Mouse (Mus musculus): ENCODE data around the gene Nif3l1. TPM values are rescaled to one million over a fixed set of nuclear protein-coding genes. Genes with fewer than 3 reads are reported as not detected.

The Nif3l1 gene
- polyA plus RNA-seq (2014; fragmentation: Illumina TruSeq; extraction: RNeasy Lipid Tissue Mini Kit (QIAGEN cat#74804); ENCODE audit: low read depth, low replicate concordance), result 13.2 TPM

DNA sequence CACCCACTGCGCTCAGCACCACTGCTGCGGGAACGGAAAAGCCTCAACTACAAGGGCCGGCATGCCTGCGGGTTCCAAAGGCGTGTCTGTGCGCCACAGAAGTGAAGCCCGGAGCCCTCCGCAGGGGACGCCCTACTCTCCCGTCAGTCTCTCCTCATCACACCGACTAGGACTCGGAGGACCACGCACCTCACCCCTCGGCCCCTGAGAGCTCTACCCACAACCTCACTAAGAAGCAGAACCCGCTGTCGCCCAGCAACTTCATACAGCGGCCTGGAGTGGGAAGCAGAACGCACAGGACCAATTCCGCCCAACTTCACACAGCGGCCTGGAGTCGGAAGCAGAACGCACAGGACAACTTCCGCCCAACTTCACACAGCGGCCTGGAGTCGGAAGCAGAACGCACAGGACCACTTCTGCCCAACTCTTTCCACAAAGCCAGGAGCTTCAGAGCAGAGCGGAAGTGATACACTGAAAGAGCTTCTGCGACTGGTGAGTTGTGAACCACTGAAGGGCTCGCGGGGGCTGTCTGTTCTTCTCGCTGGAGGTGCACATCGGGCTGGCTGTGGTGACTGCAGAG is at the start of gene Nif3l1, which contains the start of gene Ppil3:
Gene Nif3l1 (plus strand): TSS at position 9 of the 580 bp plus-strand sequence.
Gene Ppil3 (minus strand): TSS at position 344 of the 580 bp plus-strand sequence.

GRCm38 (mm10) chr1:58423371-58424248 is 21.3 kb upstream of the Nif3l1 start, which contains the start of gene Clk1:
TSS of gene Clk1 (minus strand) at chr1:58424066.

DNA sequence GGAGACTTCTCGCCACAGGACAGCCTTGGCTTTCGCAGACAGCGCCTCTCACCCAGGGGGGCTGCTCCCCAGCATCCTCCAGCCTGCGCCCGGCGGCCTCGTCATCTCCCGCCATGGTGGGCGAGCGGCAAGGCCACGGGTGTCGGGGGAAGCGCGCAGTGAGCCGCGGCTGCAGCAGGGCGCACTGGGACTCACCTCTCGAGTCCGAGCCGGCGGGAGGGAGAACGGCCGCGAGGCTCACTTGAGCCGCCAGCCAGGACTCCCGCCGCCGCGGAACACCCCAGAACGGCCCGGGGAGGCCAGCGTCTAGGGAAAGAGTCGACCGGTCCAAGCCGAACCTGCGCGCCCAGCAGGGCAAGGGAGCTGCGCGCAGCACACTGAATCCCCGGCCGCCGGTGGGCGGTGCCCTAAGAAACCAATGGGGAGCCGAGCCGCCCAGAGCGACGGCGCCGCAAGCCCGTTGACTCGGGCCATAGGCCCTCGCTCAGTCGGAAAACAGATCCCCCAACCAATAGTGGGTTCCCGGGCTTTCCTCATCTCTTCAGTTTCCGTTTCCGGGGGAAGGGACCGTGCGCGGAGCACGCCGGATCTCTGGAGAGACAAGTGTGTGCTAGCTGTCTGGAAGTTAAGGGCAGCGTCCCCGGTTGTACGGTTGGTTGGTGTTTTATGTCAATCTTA is 59.8 kb downstream of the Nif3l1 start, which contains the start of gene Orc2:
Gene Orc2 (minus strand): TSS at position 533 of the 678 bp plus-strand sequence.

Other genes starting within 250 kb of the Nif3l1 start
- 1.5 TPM for gene Aox4, start 234.8 kb upstream of the Nif3l1 start, polyA plus RNA-seq (2014; fragmentation: Illumina TruSeq; extraction: RNeasy Lipid Tissue Mini Kit (QIAGEN cat#74804); ENCODE audit: low read depth, low replicate concordance)
- 0.66 TPM for gene Aox2, start 166.8 kb upstream of the Nif3l1 start, polyA plus RNA-seq (2014; fragmentation: Illumina TruSeq; extraction: RNeasy Lipid Tissue Mini Kit (QIAGEN cat#74804); ENCODE audit: low read depth, low replicate concordance)
- gene Bzw1, start 52.3 kb upstream of the Nif3l1 start, polyA plus RNA-seq (2014; fragmentation: Illumina TruSeq; extraction: RNeasy Lipid Tissue Mini Kit (QIAGEN cat#74804); ENCODE audit: low read depth, low replicate concordance), result 252 TPM
- 127 TPM for gene Clk1, start 21.1 kb upstream of the Nif3l1 start, polyA plus RNA-seq (2014; fragmentation: Illumina TruSeq; extraction: RNeasy Lipid Tissue Mini Kit (QIAGEN cat#74804); ENCODE audit: low read depth, low replicate concordance)
- 58.8 TPM for gene Ppil3, start 335 bp downstream of the Nif3l1 start, polyA plus RNA-seq (2014; fragmentation: Illumina TruSeq; extraction: RNeasy Lipid Tissue Mini Kit (QIAGEN cat#74804); ENCODE audit: low read depth, low replicate concordance)
- 84.7 TPM for gene Orc2, start 60.0 kb downstream of the Nif3l1 start, polyA plus RNA-seq (2014; fragmentation: Illumina TruSeq; extraction: RNeasy Lipid Tissue Mini Kit (QIAGEN cat#74804); ENCODE audit: low read depth, low replicate concordance)
- 21.9 TPM for gene Fam126b, start 141.2 kb downstream of the Nif3l1 start, polyA plus RNA-seq (2014; fragmentation: Illumina TruSeq; extraction: RNeasy Lipid Tissue Mini Kit (QIAGEN cat#74804); ENCODE audit: low read depth, low replicate concordance)
- 28.3 TPM for gene Ndufb3, start 141.2 kb downstream of the Nif3l1 start, polyA plus RNA-seq (2014; fragmentation: Illumina TruSeq; extraction: RNeasy Lipid Tissue Mini Kit (QIAGEN cat#74804); ENCODE audit: low read depth, low replicate concordance)

Measured in testis, adult 10 weeks (tissue).